Mouse (Mus musculus): ENCODE data around the gene Megf6. TPM values are rescaled to one million over a fixed set of nuclear protein-coding genes. Genes with fewer than 3 reads are reported as not detected.

The Megf6 gene
- polyA plus RNA-seq, 1 experiment from 2014 or later: 43.7 TPM

- H3K36me3 ChIP-seq: no peaks in the 10 kb centered on the region
- H3K9me3 ChIP-seq (replicated peaks): 0 out of 2 replicates have a peak, but pooled peaks cover 5% of the 10 kb centered on the region
- WGBS: 7% methylated on average over 7 of the region's 7 CpGs
- no peak overlapping the region for H3K9ac ChIP-seq
- H3K27ac ChIP-seq: peak overlapping the region; percentile 76
- peaks cover 35% of the 10 kb centered on the region for H3K4me1 ChIP-seq
- no peak overlapping the region for H3K4me3 ChIP-seq
- no peaks in the 10 kb centered on the region for H3K27me3 ChIP-seq
- peak overlapping the region; percentile 13; the same call in 1 of the 2 replicates for H3K4me2 ChIP-seq (replicated peaks)
- ATAC-seq (ENCODE audit: low FRiP score): peak; percentile 57; the same call in 1 of the 2 replicates
These were observed 27.9 kb downstream of the Megf6 start for GRCm38 (mm10) chr4:154198377-154198961.

- H3K27ac ChIP-seq: no peak overlapping the region
- no peak overlapping the region for H3K9ac ChIP-seq
- no peak for ATAC-seq (ENCODE audit: low FRiP score)
- no peak overlapping the region for H3K4me3 ChIP-seq
- no peak overlapping the region for H3K4me2 ChIP-seq (replicated peaks)
- H3K9me3 ChIP-seq (replicated peaks): no peaks in the 10 kb centered on the region
- H3K4me1 ChIP-seq: peaks cover 35% of the 10 kb centered on the region
- no peaks in the 10 kb centered on the region for H3K27me3 ChIP-seq
- no peaks in the 10 kb centered on the region for H3K36me3 ChIP-seq
- 50% methylated on average over 5 of the region's 5 CpGs for WGBS
These were observed 31.0 kb downstream of the Megf6 start for GRCm38 (mm10) chr4:154201511-154201910.

GRCm38 (mm10) chr4:154204532-154204931 lies 34.0 kb downstream of the Megf6 start:
- no peaks in the 10 kb centered on the region for H3K36me3 ChIP-seq
- no peak overlapping the region for H3K4me2 ChIP-seq (replicated peaks)
- H3K4me3 ChIP-seq: no peak overlapping the region
- no peak overlapping the region for H3K9ac ChIP-seq
- H3K4me1 ChIP-seq: peaks cover 5% of the 10 kb centered on the region
- H3K9me3 ChIP-seq (replicated peaks): no peaks in the 10 kb centered on the region
- no peak overlapping the region for H3K27ac ChIP-seq
- ATAC-seq (ENCODE audit: low FRiP score): no peak
- 76% methylated on average over 7 of the region's 7 CpGs for WGBS
- no peaks in the 10 kb centered on the region for H3K27me3 ChIP-seq

- Histone ChIP-seq H3K9me3 (replicated peaks) (no peaks in the 10 kb centered on the region), H3K36me3 (no peaks in the 10 kb centered on the region), H3K4me1 (peaks cover 11% of the 10 kb centered on the region), H3K4me3 (no peak overlapping the region), H3K9ac (no peak overlapping the region), H3K4me2 (replicated peaks) (no peak overlapping the region), H3K27me3 (no peaks in the 10 kb centered on the region), H3K27ac (no peak overlapping the region)
- WGBS: 77% methylated on average over 5 of the region's 5 CpGs
- ATAC-seq (ENCODE audit: low FRiP score): no peak
These were observed 34.9 kb downstream of the Megf6 start for GRCm38 (mm10) chr4:154205392-154205791.

- WGBS: 15% methylated on average over 5 of the region's 5 CpGs
- H3K4me2 ChIP-seq (replicated peaks): no peak overlapping the region
- H3K36me3 ChIP-seq: no peaks in the 10 kb centered on the region
- peak; percentile 24; the same call in 1 of the 2 replicates for ATAC-seq (ENCODE audit: low FRiP score)
- H3K27me3 ChIP-seq: no peaks in the 10 kb centered on the region
- H3K4me3 ChIP-seq: no peak overlapping the region
- no peak overlapping the region for H3K9ac ChIP-seq
- no peaks in the 10 kb centered on the region for H3K9me3 ChIP-seq (replicated peaks)
- no peak overlapping the region for H3K27ac ChIP-seq
- H3K4me1 ChIP-seq: peaks cover 17% of the 10 kb centered on the region
These were observed 36.7 kb downstream of the Megf6 start for GRCm38 (mm10) chr4:154207261-154207660.

- Histone ChIP-seq H3K27ac (no peak overlapping the region), H3K27me3 (no peaks in the 10 kb centered on the region), H3K4me2 (replicated peaks) (no peak overlapping the region), H3K36me3 (no peaks in the 10 kb centered on the region), H3K9me3 (replicated peaks) (no peaks in the 10 kb centered on the region), H3K9ac (no peak overlapping the region), H3K4me3 (no peak overlapping the region), H3K4me1 (peaks cover 22% of the 10 kb centered on the region)
- no peak for ATAC-seq (ENCODE audit: low FRiP score)
- 76% methylated on average over 6 of the region's 6 CpGs for WGBS
These were observed 38.5 kb downstream of the Megf6 start for GRCm38 (mm10) chr4:154209054-154209453.

- 19% methylated on average over 3 of the region's 3 CpGs for WGBS
- Histone ChIP-seq H3K27ac (0 out of 2 replicates have a peak overlapping the region, but pooled peaks have one; percentile 1), H3K9ac (no peak overlapping the region)
These were observed 39.3 kb downstream of the Megf6 start for GRCm38 (mm10) chr4:154209825-154210224.

GRCm38 (mm10) chr4:154211459-154211858 lies 40.9 kb downstream of the Megf6 start:
- H3K27ac ChIP-seq: no peak overlapping the region
- H3K9me3 ChIP-seq (replicated peaks): no peaks in the 10 kb centered on the region
- H3K9ac ChIP-seq: no peak overlapping the region; the same call in 1 of the 2 replicates
- H3K4me3 ChIP-seq: no peak overlapping the region
- peaks cover 22% of the 10 kb centered on the region for H3K4me1 ChIP-seq
- no peaks in the 10 kb centered on the region for H3K36me3 ChIP-seq
- H3K27me3 ChIP-seq: no peaks in the 10 kb centered on the region
- no peak overlapping the region for H3K4me2 ChIP-seq (replicated peaks)
- WGBS: 82% methylated on average over 13 of the region's 13 CpGs
- ATAC-seq (ENCODE audit: low FRiP score): no peak

More at GRCm38 (mm10) chr4:154209825-154210224, 39.3 kb downstream of the Megf6 start:
- ATAC-seq (ENCODE audit: low FRiP score): no peak
- H3K4me3 ChIP-seq: no peak overlapping the region
- peaks cover 22% of the 10 kb centered on the region for H3K4me1 ChIP-seq
- no peaks in the 10 kb centered on the region for H3K27me3 ChIP-seq
- H3K36me3 ChIP-seq: no peaks in the 10 kb centered on the region
- no peaks in the 10 kb centered on the region for H3K9me3 ChIP-seq (replicated peaks)
- no peak overlapping the region for H3K4me2 ChIP-seq (replicated peaks)

- no peaks in the 10 kb centered on the region for H3K9me3 ChIP-seq (replicated peaks)
- no peak overlapping the region for H3K27ac ChIP-seq
- no peak overlapping the region for H3K4me3 ChIP-seq
- no peak overlapping the region for H3K9ac ChIP-seq
- no peak overlapping the region for H3K4me2 ChIP-seq (replicated peaks)
- peaks cover 22% of the 10 kb centered on the region for H3K4me1 ChIP-seq
- ATAC-seq (ENCODE audit: low FRiP score): no peak
- 72% methylated on average over 7 of the region's 7 CpGs for WGBS
- no peaks in the 10 kb centered on the region for H3K36me3 ChIP-seq
- H3K27me3 ChIP-seq: no peaks in the 10 kb centered on the region
These were observed 43.1 kb downstream of the Megf6 start for GRCm38 (mm10) chr4:154213586-154213985.

- no peak overlapping the region for H3K27ac ChIP-seq
- 11% methylated on average over 5 of the region's 5 CpGs for WGBS
- no peak for ATAC-seq (ENCODE audit: low FRiP score)
- no peak overlapping the region for H3K9ac ChIP-seq
- peaks cover 22% of the 10 kb centered on the region for H3K4me1 ChIP-seq
- no peak overlapping the region for H3K4me2 ChIP-seq (replicated peaks)
- no peaks in the 10 kb centered on the region for H3K27me3 ChIP-seq
- H3K9me3 ChIP-seq (replicated peaks): no peaks in the 10 kb centered on the region
- H3K36me3 ChIP-seq: no peaks in the 10 kb centered on the region
- no peak overlapping the region for H3K4me3 ChIP-seq
These were observed 43.5 kb downstream of the Megf6 start for GRCm38 (mm10) chr4:154214075-154214474.

- Histone ChIP-seq H3K27ac (no peak overlapping the region), H3K9me3 (replicated peaks) (no peaks in the 10 kb centered on the region), H3K36me3 (no peaks in the 10 kb centered on the region), H3K27me3 (no peaks in the 10 kb centered on the region), H3K9ac (no peak overlapping the region), H3K4me2 (replicated peaks) (no peak overlapping the region), H3K4me1 (peaks cover 14% of the 10 kb centered on the region; the same call in 1 of the 2 replicates), H3K4me3 (no peak overlapping the region)
- ATAC-seq (ENCODE audit: low FRiP score): no peak
- WGBS: 72% methylated on average over 7 of the region's 7 CpGs
These were observed 47.3 kb downstream of the Megf6 start for GRCm38 (mm10) chr4:154217711-154218350.

- Histone ChIP-seq H3K4me3 (no peak overlapping the region), H3K36me3 (no peaks in the 10 kb centered on the region), H3K27me3 (no peaks in the 10 kb centered on the region), H3K4me2 (replicated peaks) (no peak overlapping the region), H3K9ac (no peak overlapping the region), H3K4me1 (peaks cover 32% of the 10 kb centered on the region), H3K9me3 (replicated peaks) (no peaks in the 10 kb centered on the region), H3K27ac (no peak overlapping the region)
- 77% methylated on average over 6 of the region's 6 CpGs for WGBS
- ATAC-seq (ENCODE audit: low FRiP score): no peak
These were observed 52.2 kb downstream of the Megf6 start for GRCm38 (mm10) chr4:154222773-154223172.
